ENCODE assay signal across 8 mouse cellular contexts in the genomic region with DNA sequence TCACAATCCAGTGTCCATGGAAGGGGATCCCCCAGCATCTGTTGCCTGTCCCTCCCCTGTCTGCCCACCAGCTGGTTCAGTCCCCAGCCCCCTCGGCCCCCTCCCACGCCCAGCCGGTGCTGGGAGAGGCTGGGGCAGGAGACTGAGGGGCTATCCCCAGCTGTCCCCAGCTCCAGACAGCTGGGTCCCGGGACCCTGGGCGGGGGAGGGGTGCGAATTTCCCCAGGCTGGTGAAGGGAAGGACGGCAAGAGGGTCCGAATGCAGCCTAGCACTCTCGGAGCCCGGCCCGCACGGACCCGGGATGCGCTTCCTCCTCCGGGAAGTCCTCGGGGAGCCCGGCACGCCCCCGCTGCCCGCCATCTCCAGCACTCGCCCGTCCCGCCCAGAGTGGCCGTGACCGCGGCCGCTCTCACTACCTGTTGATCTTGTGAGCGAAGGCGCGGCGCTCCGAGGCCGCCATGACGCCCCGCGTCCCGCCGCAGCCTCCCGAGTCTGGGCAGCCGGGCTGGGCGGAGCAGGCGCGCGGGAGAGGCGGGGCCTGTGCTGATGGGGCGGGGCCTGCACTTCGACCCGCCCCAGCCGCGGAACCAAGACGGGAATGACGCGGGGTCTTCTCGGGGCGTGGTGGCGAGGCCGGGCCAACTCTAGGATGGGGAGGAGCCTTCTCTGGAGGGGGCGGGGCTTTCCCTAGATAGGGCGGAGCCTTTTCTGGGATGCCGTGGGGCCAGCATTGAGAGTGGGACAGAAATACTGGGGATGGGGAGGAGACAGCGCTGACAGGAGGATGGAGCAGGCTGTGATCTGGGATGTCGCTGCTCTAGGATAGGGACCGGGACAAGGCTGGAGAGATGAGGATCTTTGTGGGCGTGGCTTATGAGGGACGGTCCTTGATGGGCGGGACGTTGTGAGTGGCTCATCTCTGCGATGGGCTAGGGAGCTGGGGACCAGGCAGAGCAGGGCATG. TPM values are rescaled to one million over a fixed set of nuclear protein-coding genes. Genes with fewer than 3 reads are reported as not detected.
DNase-seq lines count a peak whose midpoint lies in the region; ATAC-seq lines count a peak whose summit lies in the region.

A gene (minus strand): TSS at position 508 of the 964 bp plus-strand sequence.

- H3K9ac ChIP-seq in heart, embryonic 11.5 days (ENCODE audit: low read depth, low read length), result peak within 1 kb of the TSS; percentile 81
- H3K9ac ChIP-seq in kidney, embryonic 16.5 days (replicated peaks; ENCODE audit: low read length), result peak within 1 kb of the TSS; percentile 90

- H3K36me3 ChIP-seq in heart, embryonic 11.5 days (ENCODE audit: control insufficient read depth, insufficient read depth, low read length), result no peaks in the 10 kb centered on the region
- no peaks in the 10 kb centered on the region for H3K36me3 ChIP-seq in kidney, embryonic 16.5 days (ENCODE audit: insufficient read depth, low read length)

- ATAC-seq in erythroblast, adult 5-6 weeks (replicated peaks; ENCODE audit: low FRiP score, poor library complexity, severe bottlenecking), result peak; percentile 42
- peak; percentile 86 for ATAC-seq in heart, embryonic 11.5 days (replicated peaks; ENCODE audit: insufficient number of reproducible peaks, low FRiP score, low TSS enrichment)
- ATAC-seq in kidney, embryonic 16.5 days (ENCODE audit: low FRiP score, low TSS enrichment), result peak; percentile 92

- DNase-seq in B cell, adult 2 months, result peak; percentile 91
- peak; percentile 64 for DNase-seq in brain, adult 2 months (ENCODE audit: low read depth, low spot score)
- DNase-seq in liver, result peak; percentile 87
- peak; percentile 66 to 72 for DNase-seq in monocyte, adult 2 months (ENCODE audit: low read depth in 1 of 2, low spot score in 2 of 2)
- DNase-seq in spleen, postnatal 14 days (ENCODE audit: low spot score in 2 of 2), result peak; percentile 54 to 68

- H3K27ac ChIP-seq in heart, embryonic 11.5 days (ENCODE audit: low read depth, low read length), result peak within 1 kb of the TSS; percentile 58
- H3K27ac ChIP-seq in kidney, embryonic 16.5 days (ENCODE audit: low read length), result peak within 1 kb of the TSS; percentile 57

- peaks cover 13% of the 10 kb centered on the region for H3K4me1 ChIP-seq in heart, embryonic 11.5 days (ENCODE audit: control insufficient read depth, insufficient read depth, low read length)
- H3K4me1 ChIP-seq in kidney, embryonic 16.5 days (ENCODE audit: insufficient read depth, low read length), result peaks cover 33% of the 10 kb centered on the region

- peak within 1 kb of the TSS; percentile 78 for H3K4me3 ChIP-seq in heart, embryonic 11.5 days (ENCODE audit: low read depth, low read length)
- H3K4me3 ChIP-seq in kidney, embryonic 16.5 days (ENCODE audit: low read length), result peak within 1 kb of the TSS; percentile 84

- peak within 1 kb of the TSS; percentile 81 for H3K4me2 ChIP-seq in heart, embryonic 11.5 days
- peak within 1 kb of the TSS; percentile 75 for H3K4me2 ChIP-seq in kidney, embryonic 16.5 days (replicated peaks; ENCODE audit: low read depth, low read length)

- H3K9me3 ChIP-seq in heart, embryonic 11.5 days (replicated peaks; ENCODE audit: control insufficient read depth, low read length), result no peaks in the 10 kb centered on the region
- H3K9me3 ChIP-seq in kidney, embryonic 16.5 days (ENCODE audit: low read length), result no peaks in the 10 kb centered on the region

- 1% methylated on average over 68 of the region's 68 CpGs for WGBS in heart, embryonic 11.5 days (ENCODE audit: insufficient replicate concordance)
- under 1% methylated on average over 68 of the region's 68 CpGs for WGBS in kidney, embryonic 16.5 days

- H3K27me3 ChIP-seq in heart, embryonic 11.5 days (ENCODE audit: control insufficient read depth, insufficient read depth, low read length), result no peaks in the 10 kb centered on the region
- no peaks in the 10 kb centered on the region for H3K27me3 ChIP-seq in kidney, embryonic 16.5 days (ENCODE audit: insufficient read depth, low read length)

RNA-seq across cellular contexts. Expression of the gene that starts here (rescaled TPM):
- not detected in 2 replicates for total RNA-seq in erythroblast, adult 5-6 weeks (2015; ENCODE audit: low replicate concordance)
- total RNA-seq in erythroblast, adult 5-6 weeks (2017; ENCODE audit: low replicate concordance), result not detected in 2 replicates
- 43.9 and 50.1 TPM in 2 replicates for polyA plus RNA-seq in heart, embryonic 11.5 days (2014; fragmentation: Nextera tagmentation; extraction: Ambion mirVana)
- 46.8 and 47.1 TPM in 2 replicates for polyA plus RNA-seq in kidney, embryonic 16.5 days (2015; fragmentation: Nextera tagmentation; extraction: Ambion mirVana)

Comparison
In these comparisons a context has a peak if more than half of its experiments do, and no peak if none do; other contexts are left out.
1. Peak in every context shown above with its lines: DNase-seq, ATAC-seq, H3K4me3 ChIP-seq and H3K27ac ChIP-seq.
2. Peak in ATAC-seq in erythroblast, adult 5-6 weeks; RNA of the gene not detected or under 1 TPM.
3. ATAC-seq: peak in every context shown above with its lines; median percentile 92 in kidney, embryonic 16.5 days; 86 in heart, embryonic 11.5 days; 42 in erythroblast, adult 5-6 weeks.